Mouse (Mus musculus): ENCODE data around the gene Ptpn5. TPM values are rescaled to one million over a fixed set of nuclear protein-coding genes. Genes with fewer than 3 reads are reported as not detected.

Ptpn5 gene
- total and polyA plus RNA-seq, 2 experiments, result 0.02 TPM; not detected in 1

GRCm38 (mm10) chr7:47054666-47055065 lies 78.8 kb downstream of the Ptpn5 start:
- DNase-seq (ENCODE audit: extremely low read depth, low read depth, low spot score), result no peak
- 0 out of 2 replicates have a peak overlapping the region, but pooled peaks have one; percentile 12 for H3K27ac ChIP-seq (replicated peaks; ENCODE audit: insufficient read depth, low read depth, low read length)

GRCm38 (mm10) chr7:47053287-47053686 lies 80.2 kb downstream of the Ptpn5 start:
- H3K79me2 ChIP-seq (ENCODE audit: control insufficient read depth, insufficient read depth, low read length), result no peaks in the 10 kb centered on the region
- no peaks in the 10 kb centered on the region for H3K36me3 ChIP-seq (ENCODE audit: control insufficient read depth, insufficient read depth, low read length)
- peaks cover 12% of the 10 kb centered on the region for H3K4me1 ChIP-seq (ENCODE audit: control insufficient read depth, insufficient read depth, low read length)
- H3K27me3 ChIP-seq (ENCODE audit: control insufficient read depth, insufficient read depth, low read length), result no peaks in the 10 kb centered on the region
- no peak for DNase-seq (ENCODE audit: extremely low read depth, low read depth, low spot score)
- H3K27ac ChIP-seq (replicated peaks; ENCODE audit: insufficient read depth, low read depth, low read length), result no peak overlapping the region
- 47% methylated on average over 15 of the region's 15 CpGs for WGBS
- TF ChIP-seq CTCF (IDR thresholded peaks at IDR 0.05; ENCODE audit: low read depth, low read length) (no peak), POLR2A (IDR thresholded peaks at IDR 0.05; ENCODE audit: extremely low read depth, insufficient read depth, low read length) (no peak)
- no peak overlapping the region for H3K4me3 ChIP-seq (ENCODE audit: insufficient read depth, low read depth, low read length)
- H3K9ac ChIP-seq (ENCODE audit: low read depth, low read length), result no peak overlapping the region; the same call in none of the 2 replicates

More at GRCm38 (mm10) chr7:47054666-47055065, 78.8 kb downstream of the Ptpn5 start:
- H3K4me1 ChIP-seq (ENCODE audit: control insufficient read depth, insufficient read depth, low read length), result peaks cover 12% of the 10 kb centered on the region
- no peaks in the 10 kb centered on the region for H3K79me2 ChIP-seq (ENCODE audit: control insufficient read depth, insufficient read depth, low read length)
- no peaks in the 10 kb centered on the region for H3K36me3 ChIP-seq (ENCODE audit: control insufficient read depth, insufficient read depth, low read length)
- H3K4me3 ChIP-seq (ENCODE audit: insufficient read depth, low read depth, low read length), result no peak overlapping the region
- H3K9ac ChIP-seq (ENCODE audit: low read depth, low read length), result no peak overlapping the region
- no peaks in the 10 kb centered on the region for H3K27me3 ChIP-seq (ENCODE audit: control insufficient read depth, insufficient read depth, low read length)
- no peak for TF ChIP-seq CTCF (IDR thresholded peaks at IDR 0.05; ENCODE audit: low read depth, low read length)
- no peak for TF ChIP-seq POLR2A (IDR thresholded peaks at IDR 0.05; ENCODE audit: extremely low read depth, insufficient read depth, low read length)
- WGBS, result 53% methylated on average over 2 of the region's 2 CpGs

GRCm38 (mm10) chr7:47052276-47052675 lies 81.2 kb downstream of the Ptpn5 start:
- no peak overlapping the region for H3K4me3 ChIP-seq (ENCODE audit: insufficient read depth, low read depth, low read length)
- TF ChIP-seq POLR2A (IDR thresholded peaks at IDR 0.05; ENCODE audit: extremely low read depth, insufficient read depth, low read length), result no peak
- no peak for TF ChIP-seq CTCF (IDR thresholded peaks at IDR 0.05; ENCODE audit: low read depth, low read length)
- H3K27me3 ChIP-seq (ENCODE audit: control insufficient read depth, insufficient read depth, low read length), result no peaks in the 10 kb centered on the region
- DNase-seq (ENCODE audit: extremely low read depth, low read depth, low spot score), result no peak
- peak overlapping the region; percentile 17 for H3K27ac ChIP-seq (replicated peaks; ENCODE audit: insufficient read depth, low read depth, low read length)
- H3K79me2 ChIP-seq (ENCODE audit: control insufficient read depth, insufficient read depth, low read length), result no peaks in the 10 kb centered on the region
- 10% methylated on average over 3 of the region's 3 CpGs for WGBS
- no peaks in the 10 kb centered on the region for H3K36me3 ChIP-seq (ENCODE audit: control insufficient read depth, insufficient read depth, low read length)
- peak overlapping the region; percentile 7; the same call in 1 of the 2 replicates for H3K9ac ChIP-seq (ENCODE audit: low read depth, low read length)
- H3K4me1 ChIP-seq (ENCODE audit: control insufficient read depth, insufficient read depth, low read length), result peaks cover 12% of the 10 kb centered on the region

GRCm38 (mm10) chr7:47051404-47052151 lies 81.9 kb downstream of the Ptpn5 start:
- DNase-seq (ENCODE audit: extremely low read depth, low read depth, low spot score), result peak; percentile 48
- Histone ChIP-seq H3K27ac (replicated peaks; ENCODE audit: insufficient read depth, low read depth, low read length) (peak overlapping the region; percentile 64), H3K79me2 (ENCODE audit: control insufficient read depth, insufficient read depth, low read length) (no peaks in the 10 kb centered on the region), H3K4me3 (ENCODE audit: insufficient read depth, low read depth, low read length) (peak overlapping the region; percentile 80), H3K27me3 (ENCODE audit: control insufficient read depth, insufficient read depth, low read length) (no peaks in the 10 kb centered on the region), H3K4me1 (ENCODE audit: control insufficient read depth, insufficient read depth, low read length) (peaks cover 12% of the 10 kb centered on the region), H3K36me3 (ENCODE audit: control insufficient read depth, insufficient read depth, low read length) (no peaks in the 10 kb centered on the region), H3K9ac (ENCODE audit: low read depth, low read length) (peak overlapping the region; percentile 88)
- WGBS, result 13% methylated on average over 2 of the region's 2 CpGs
- no peak for TF ChIP-seq POLR2A (IDR thresholded peaks at IDR 0.05; ENCODE audit: extremely low read depth, insufficient read depth, low read length)
- no peak for TF ChIP-seq CTCF (IDR thresholded peaks at IDR 0.05; ENCODE audit: low read depth, low read length)

- no peak for TF ChIP-seq POLR2A (IDR thresholded peaks at IDR 0.05; ENCODE audit: extremely low read depth, insufficient read depth, low read length)
- TF ChIP-seq CTCF (IDR thresholded peaks at IDR 0.05; ENCODE audit: low read depth, low read length), result no peak
- H3K27me3 ChIP-seq (ENCODE audit: control insufficient read depth, insufficient read depth, low read length), result no peaks in the 10 kb centered on the region
- no peak for DNase-seq (ENCODE audit: extremely low read depth, low read depth, low spot score)
- no peaks in the 10 kb centered on the region for H3K36me3 ChIP-seq (ENCODE audit: control insufficient read depth, insufficient read depth, low read length)
- peak overlapping the region; percentile 88 for H3K9ac ChIP-seq (ENCODE audit: low read depth, low read length)
- no peaks in the 10 kb centered on the region for H3K79me2 ChIP-seq (ENCODE audit: control insufficient read depth, insufficient read depth, low read length)
- H3K4me1 ChIP-seq (ENCODE audit: control insufficient read depth, insufficient read depth, low read length), result peaks cover 12% of the 10 kb centered on the region
- peak overlapping the region; percentile 64 for H3K27ac ChIP-seq (replicated peaks; ENCODE audit: insufficient read depth, low read depth, low read length)
- peak overlapping the region; percentile 80 for H3K4me3 ChIP-seq (ENCODE audit: insufficient read depth, low read depth, low read length)
- under 1% methylated on average over 34 of the region's 34 CpGs for WGBS
These were observed 82.7 kb downstream of the Ptpn5 start for GRCm38 (mm10) chr7:47050766-47051165.

GRCm38 (mm10) chr7:47050366-47050765 lies 83.1 kb downstream of the Ptpn5 start, which contains the start of gene Tmem86a:
Tmem86a (plus strand) TSS chr7:47050601.
- peak within 1 kb of the TSS; percentile 80 for H3K4me3 ChIP-seq (ENCODE audit: insufficient read depth, low read depth, low read length)
- H3K36me3 ChIP-seq (ENCODE audit: control insufficient read depth, insufficient read depth, low read length), result no peaks in the 10 kb centered on the region
- TF ChIP-seq POLR2A (IDR thresholded peaks at IDR 0.05; ENCODE audit: extremely low read depth, insufficient read depth, low read length), result peak; percentile 57; the same call in 1 of the 2 replicates
- no peak for TF ChIP-seq CTCF (IDR thresholded peaks at IDR 0.05; ENCODE audit: low read depth, low read length)
- WGBS, result under 1% methylated on average over 33 of the region's 33 CpGs
- peaks cover 12% of the 10 kb centered on the region for H3K4me1 ChIP-seq (ENCODE audit: control insufficient read depth, insufficient read depth, low read length)
- H3K79me2 ChIP-seq (ENCODE audit: control insufficient read depth, insufficient read depth, low read length), result no peaks in the 10 kb centered on the region
- H3K27me3 ChIP-seq (ENCODE audit: control insufficient read depth, insufficient read depth, low read length), result no peaks in the 10 kb centered on the region
- DNase-seq (ENCODE audit: extremely low read depth, low read depth, low spot score), result peak; percentile 68
- H3K27ac ChIP-seq (replicated peaks; ENCODE audit: insufficient read depth, low read depth, low read length), result peak within 1 kb of the TSS; percentile 64
- peak within 1 kb of the TSS; percentile 88 for H3K9ac ChIP-seq (ENCODE audit: low read depth, low read length)
